Mouse (Mus musculus): ENCODE results near the gene Dennd5b. TPM values are rescaled to one million over a fixed set of nuclear protein-coding genes. Genes with fewer than 3 reads are reported as not detected.

Dennd5b gene
- 11.0 and 11.3 TPM in 2 replicates for polyA plus RNA-seq (2014; fragmentation: Nextera tagmentation; extraction: Ambion mirVana)

DNA sequence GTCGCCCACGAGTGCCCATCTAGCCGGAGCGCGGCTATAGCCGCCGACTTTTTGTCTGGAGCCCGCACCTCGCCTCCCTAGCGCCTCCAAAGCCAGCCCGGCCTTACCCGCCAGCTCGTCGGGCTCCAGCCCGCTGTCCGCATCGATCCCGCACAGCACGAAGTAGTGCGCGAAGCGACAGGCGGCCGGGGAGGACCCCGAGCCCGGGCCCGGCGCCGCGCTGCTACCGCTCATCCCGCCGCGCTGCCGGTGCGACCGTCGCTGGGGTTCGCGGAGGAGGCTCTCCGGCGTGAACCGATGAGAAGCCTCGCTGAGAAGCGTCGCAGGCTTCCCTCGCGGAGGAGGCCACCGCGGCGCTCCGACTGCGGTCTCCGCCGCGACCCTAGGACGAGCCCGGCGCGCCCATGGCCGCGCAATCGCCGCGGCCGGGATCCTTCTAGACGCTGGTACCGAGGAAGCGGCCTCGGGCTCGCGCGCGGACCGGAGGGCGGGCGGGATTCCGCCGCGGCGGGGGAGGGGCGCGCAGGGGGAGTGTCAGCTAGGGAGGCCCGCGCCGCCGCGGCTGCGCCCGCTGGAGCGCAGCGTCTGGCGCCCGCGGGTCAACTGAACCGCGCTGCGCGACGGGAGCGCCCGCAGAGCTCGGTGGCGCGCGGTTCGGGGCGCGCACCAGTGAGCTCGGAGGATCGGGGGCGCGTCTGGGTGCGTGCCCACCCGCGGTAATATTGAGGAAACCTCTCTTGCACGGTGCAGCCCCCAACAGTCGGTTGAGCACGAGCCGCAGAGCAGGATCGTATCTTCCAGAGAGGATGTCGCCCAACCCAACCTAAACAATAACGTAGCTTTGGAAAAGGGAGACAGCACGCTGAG lies at the start of gene Dennd5b:
Gene Dennd5b (minus strand): TSS at position 605 of the 867 bp plus-strand sequence.
- H3K27ac ChIP-seq (ENCODE audit: low read depth, low read length), result peak within 1 kb of the TSS; percentile 91
- no peaks in the 10 kb centered on the region for H3K9me3 ChIP-seq (ENCODE audit: control insufficient read depth, low read length)
- H3K36me3 ChIP-seq (ENCODE audit: control insufficient read depth, insufficient read depth, low read length), result no peaks in the 10 kb centered on the region
- DNase-seq (ENCODE audit: low spot score), result peak; percentile 75
- H3K4me3 ChIP-seq (ENCODE audit: low read depth, low read length), result peak within 1 kb of the TSS; percentile 78
- H3K9ac ChIP-seq (ENCODE audit: low read depth, low read length), result peak within 1 kb of the TSS; percentile 75
- no peaks in the 10 kb centered on the region for H3K4me1 ChIP-seq (replicated peaks; ENCODE audit: control insufficient read depth, insufficient read depth, low read length)
- peak within 1 kb of the TSS; percentile 74 for H3K4me2 ChIP-seq
- under 1% methylated on average over 122 of the region's 124 CpGs for WGBS
- H3K27me3 ChIP-seq (replicated peaks; ENCODE audit: control insufficient read depth, insufficient read depth, low read length), result peaks cover 21% of the 10 kb centered on the region
- peak; percentile 81 for ATAC-seq (replicated peaks; ENCODE audit: low FRiP score)

- DNase-seq (ENCODE audit: low spot score) (no peak), ATAC-seq (replicated peaks; ENCODE audit: low FRiP score) (no peak)
- Histone ChIP-seq H3K4me1 (replicated peaks; ENCODE audit: control insufficient read depth, insufficient read depth, low read length) (no peaks in the 10 kb centered on the region), H3K27me3 (replicated peaks; ENCODE audit: control insufficient read depth, insufficient read depth, low read length) (no peaks in the 10 kb centered on the region), H3K9me3 (ENCODE audit: control insufficient read depth, low read length) (no peaks in the 10 kb centered on the region), H3K4me2 (no peak overlapping the region), H3K27ac (ENCODE audit: low read depth, low read length) (no peak overlapping the region), H3K4me3 (ENCODE audit: low read depth, low read length) (no peak overlapping the region), H3K36me3 (ENCODE audit: control insufficient read depth, insufficient read depth, low read length) (peaks cover 10% of the 10 kb centered on the region; the same call in 1 of the 2 replicates), H3K9ac (ENCODE audit: low read depth, low read length) (no peak overlapping the region)
- 78% methylated on average over 7 of the region's 7 CpGs for WGBS
Observed at GRCm38 (mm10) chr6:149148436-149149229, 47.2 kb upstream of the Dennd5b start.

GRCm38 (mm10) chr6:149145143-149145542 lies 43.7 kb upstream of the Dennd5b start:
- DNase-seq (ENCODE audit: low spot score) (no peak), ATAC-seq (replicated peaks; ENCODE audit: low FRiP score) (no peak)
- Histone ChIP-seq H3K9me3 (ENCODE audit: control insufficient read depth, low read length) (no peaks in the 10 kb centered on the region), H3K4me1 (replicated peaks; ENCODE audit: control insufficient read depth, insufficient read depth, low read length) (no peaks in the 10 kb centered on the region), H3K4me2 (no peak overlapping the region), H3K27ac (ENCODE audit: low read depth, low read length) (no peak overlapping the region), H3K4me3 (ENCODE audit: low read depth, low read length) (no peak overlapping the region), H3K27me3 (replicated peaks; ENCODE audit: control insufficient read depth, insufficient read depth, low read length) (no peaks in the 10 kb centered on the region), H3K9ac (ENCODE audit: low read depth, low read length) (no peak overlapping the region), H3K36me3 (ENCODE audit: control insufficient read depth, insufficient read depth, low read length) (peaks cover 10% of the 10 kb centered on the region; the same call in 1 of the 2 replicates)
- WGBS, result 95% methylated on average over 1 of the region's 1 CpGs

- ATAC-seq (replicated peaks; ENCODE audit: low FRiP score) (peak; percentile 98), DNase-seq (ENCODE audit: low spot score) (peak; percentile 84)
- H3K27ac ChIP-seq (ENCODE audit: low read depth, low read length), result peak overlapping the region; percentile 50
- WGBS, result 5% methylated on average over 36 of the region's 36 CpGs
- H3K4me3 ChIP-seq (ENCODE audit: low read depth, low read length), result peak overlapping the region; percentile 59
- H3K9ac ChIP-seq (ENCODE audit: low read depth, low read length), result peak overlapping the region; percentile 81
- H3K4me2 ChIP-seq, result peak overlapping the region; percentile 82
- peaks cover 10% of the 10 kb centered on the region; the same call in 1 of the 2 replicates for H3K36me3 ChIP-seq (ENCODE audit: control insufficient read depth, insufficient read depth, low read length)
- H3K9me3 ChIP-seq (ENCODE audit: control insufficient read depth, low read length), result no peaks in the 10 kb centered on the region
- H3K4me1 ChIP-seq (replicated peaks; ENCODE audit: control insufficient read depth, insufficient read depth, low read length), result no peaks in the 10 kb centered on the region
- no peaks in the 10 kb centered on the region for H3K27me3 ChIP-seq (replicated peaks; ENCODE audit: control insufficient read depth, insufficient read depth, low read length)
Observed at GRCm38 (mm10) chr6:149141393-149142173, 40.1 kb upstream of the Dennd5b start.

- H3K4me3 ChIP-seq (ENCODE audit: low read depth, low read length), result no peak within 1 kb of the TSS
- peaks cover 6% of the 10 kb centered on the region; the same call in 1 of the 2 replicates for H3K4me1 ChIP-seq (replicated peaks; ENCODE audit: control insufficient read depth, insufficient read depth, low read length)
- 79% methylated on average over 1 of the region's 1 CpGs for WGBS
- H3K36me3 ChIP-seq (ENCODE audit: control insufficient read depth, insufficient read depth, low read length), result 0 out of 2 replicates have a peak, but pooled peaks cover 5% of the 10 kb centered on the region
- H3K27ac ChIP-seq (ENCODE audit: low read depth, low read length), result no peak within 1 kb of the TSS
- H3K4me2 ChIP-seq, result no peak within 1 kb of the TSS
- DNase-seq (ENCODE audit: low spot score), result no peak
- no peak for ATAC-seq (replicated peaks; ENCODE audit: low FRiP score)
- no peaks in the 10 kb centered on the region for H3K9me3 ChIP-seq (ENCODE audit: control insufficient read depth, low read length)
- H3K27me3 ChIP-seq (replicated peaks; ENCODE audit: control insufficient read depth, insufficient read depth, low read length), result no peaks in the 10 kb centered on the region
- H3K9ac ChIP-seq (ENCODE audit: low read depth, low read length), result no peak within 1 kb of the TSS
Observed at GRCm38 (mm10) chr6:149139471-149139870, 38.0 kb upstream of the Dennd5b start, which contains the start of gene Etfbkmt. TSS of gene Etfbkmt (plus strand) at chr6:149139849.

DNA sequence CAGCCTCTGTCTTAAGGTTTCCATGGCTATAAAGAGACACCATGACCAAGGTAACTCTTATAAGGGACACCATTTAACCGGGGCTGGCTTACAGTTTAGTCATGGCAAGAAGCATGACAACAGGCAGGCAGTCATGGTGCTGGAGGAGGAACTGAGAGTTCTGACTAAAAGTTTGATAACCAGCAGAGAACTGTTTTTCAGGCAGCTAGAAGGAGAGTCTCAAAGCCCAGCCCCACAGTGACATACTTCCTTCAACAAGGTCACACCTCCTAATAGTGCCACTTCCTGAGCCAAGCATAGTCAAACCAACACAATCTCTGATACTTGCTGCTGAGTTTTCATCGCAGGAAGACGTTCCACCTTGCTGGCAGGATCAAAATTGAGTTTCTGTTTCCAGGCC lies 37.5 kb upstream of the Dennd5b start:
- 77% methylated on average over 3 of the region's 3 CpGs for WGBS
- ATAC-seq (replicated peaks; ENCODE audit: low FRiP score), result no peak
- H3K9ac ChIP-seq (ENCODE audit: low read depth, low read length), result no peak overlapping the region

DNA sequence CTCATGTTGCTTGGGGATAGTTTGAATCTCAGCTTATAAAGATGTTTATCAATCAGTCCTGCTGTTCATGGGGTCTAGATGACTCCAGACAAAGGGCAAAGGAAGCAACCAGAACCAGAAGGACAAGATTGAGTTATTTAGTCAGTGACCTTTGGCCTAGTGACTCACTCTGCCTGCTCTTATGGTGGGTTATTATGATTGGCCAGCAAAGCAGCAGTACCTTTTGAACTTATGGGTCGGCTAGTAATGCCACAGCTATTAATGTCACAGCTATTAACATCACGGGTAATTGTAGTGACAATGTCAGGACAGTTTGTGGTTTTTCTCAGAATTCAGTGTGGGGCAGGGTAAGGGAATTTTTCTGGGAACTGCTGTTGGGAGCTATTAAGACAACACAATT lies 36.5 kb upstream of the Dennd5b start:
- no peaks in the 10 kb centered on the region for H3K27me3 ChIP-seq (replicated peaks; ENCODE audit: control insufficient read depth, insufficient read depth, low read length)
- H3K4me3 ChIP-seq (ENCODE audit: low read depth, low read length), result no peak overlapping the region
- H3K36me3 ChIP-seq (ENCODE audit: control insufficient read depth, insufficient read depth, low read length), result no peaks in the 10 kb centered on the region
- no peak overlapping the region for H3K9ac ChIP-seq (ENCODE audit: low read depth, low read length)
- H3K9me3 ChIP-seq (ENCODE audit: control insufficient read depth, low read length), result no peaks in the 10 kb centered on the region
- peaks cover 10% of the 10 kb centered on the region; the same call in 1 of the 2 replicates for H3K4me1 ChIP-seq (replicated peaks; ENCODE audit: control insufficient read depth, insufficient read depth, low read length)
- DNase-seq (ENCODE audit: low spot score), result no peak
- H3K27ac ChIP-seq (ENCODE audit: low read depth, low read length), result no peak overlapping the region
- H3K4me2 ChIP-seq, result no peak overlapping the region
- 61% methylated on average over 2 of the region's 2 CpGs for WGBS
- ATAC-seq (replicated peaks; ENCODE audit: low FRiP score), result no peak

More for the DNA sequence above, 37.5 kb upstream of the Dennd5b start:
- H3K4me1 ChIP-seq (replicated peaks; ENCODE audit: control insufficient read depth, insufficient read depth, low read length), result peaks cover 10% of the 10 kb centered on the region; the same call in 1 of the 2 replicates
- DNase-seq (ENCODE audit: low spot score), result no peak
- 0 out of 2 replicates have a peak, but pooled peaks cover under 1% of the 10 kb centered on the region for H3K36me3 ChIP-seq (ENCODE audit: control insufficient read depth, insufficient read depth, low read length)
- no peak overlapping the region for H3K27ac ChIP-seq (ENCODE audit: low read depth, low read length)
- no peaks in the 10 kb centered on the region for H3K9me3 ChIP-seq (ENCODE audit: control insufficient read depth, low read length)
- H3K27me3 ChIP-seq (replicated peaks; ENCODE audit: control insufficient read depth, insufficient read depth, low read length), result no peaks in the 10 kb centered on the region
- no peak overlapping the region for H3K4me2 ChIP-seq
- H3K4me3 ChIP-seq (ENCODE audit: low read depth, low read length), result no peak overlapping the region

DNA sequence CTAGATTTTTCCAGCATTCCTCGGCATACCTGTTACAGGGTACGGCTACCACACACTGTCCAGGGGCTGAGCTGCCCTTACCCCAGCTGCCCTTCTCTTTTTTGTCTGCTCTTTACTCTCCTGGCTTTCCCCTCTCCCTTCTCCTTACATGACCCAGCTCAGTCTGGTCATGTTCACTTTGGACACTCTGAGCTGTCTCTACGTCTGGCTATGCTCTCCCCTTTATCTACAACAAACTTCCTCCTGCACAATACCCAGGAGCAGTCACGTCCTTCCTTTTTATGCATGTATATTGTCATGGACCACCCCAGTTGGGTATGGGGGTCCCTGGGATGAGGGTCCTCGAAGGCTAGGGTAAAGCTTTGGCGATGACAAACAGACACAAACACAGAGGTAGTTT lies 34.2 kb upstream of the Dennd5b start:
- Histone ChIP-seq H3K4me2 (no peak overlapping the region), H3K36me3 (ENCODE audit: control insufficient read depth, insufficient read depth, low read length) (no peaks in the 10 kb centered on the region), H3K4me3 (ENCODE audit: low read depth, low read length) (no peak overlapping the region), H3K27ac (ENCODE audit: low read depth, low read length) (no peak overlapping the region), H3K9ac (ENCODE audit: low read depth, low read length) (no peak overlapping the region), H3K9me3 (ENCODE audit: control insufficient read depth, low read length) (no peaks in the 10 kb centered on the region), H3K4me1 (replicated peaks; ENCODE audit: control insufficient read depth, insufficient read depth, low read length) (peaks cover 10% of the 10 kb centered on the region; the same call in 1 of the 2 replicates), H3K27me3 (replicated peaks; ENCODE audit: control insufficient read depth, insufficient read depth, low read length) (no peaks in the 10 kb centered on the region)
- DNase-seq (ENCODE audit: low spot score) (no peak), ATAC-seq (replicated peaks; ENCODE audit: low FRiP score) (no peak)
- 54% methylated on average over 6 of the region's 6 CpGs for WGBS

Measured in liver, embryonic 11.5 days (tissue).